Mouse (Mus musculus): ENCODE results near the gene Olfr128.
"Not testable (repeated sequence)": the region's sequence is repeated elsewhere in the genome, so short reads cannot be mapped to it uniquely, and the experiment has no call there.

The Olfr128 gene

DNA sequence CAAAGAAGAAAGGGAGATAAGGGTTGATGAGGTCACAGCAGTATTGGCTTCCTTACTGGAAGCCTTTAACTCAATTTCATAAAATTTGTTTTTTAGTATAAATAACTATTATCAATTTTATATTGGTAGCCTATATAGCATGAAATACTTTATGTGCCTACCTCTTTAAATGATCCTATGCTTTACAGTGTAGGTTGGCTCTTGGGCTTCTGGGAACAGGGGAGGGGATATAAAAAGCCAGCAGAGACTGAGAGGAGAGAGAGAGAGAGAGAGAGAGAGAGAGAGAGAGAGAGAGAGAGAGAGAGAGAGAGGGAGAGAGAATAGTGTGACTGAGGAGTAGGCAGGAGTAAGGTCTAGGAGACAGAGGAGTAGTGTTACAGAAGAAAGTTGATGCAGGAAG, at the start of gene Olfr128:
Gene Olfr128, plus strand, starts transcription at position 301 of the 400 bp plus-strand sequence.
- no peak for DNase-seq

GRCm38 (mm10) chr17:37873830-37874229, 46.5 kb upstream of the Olfr128 start:
- no peak for DNase-seq

DNA sequence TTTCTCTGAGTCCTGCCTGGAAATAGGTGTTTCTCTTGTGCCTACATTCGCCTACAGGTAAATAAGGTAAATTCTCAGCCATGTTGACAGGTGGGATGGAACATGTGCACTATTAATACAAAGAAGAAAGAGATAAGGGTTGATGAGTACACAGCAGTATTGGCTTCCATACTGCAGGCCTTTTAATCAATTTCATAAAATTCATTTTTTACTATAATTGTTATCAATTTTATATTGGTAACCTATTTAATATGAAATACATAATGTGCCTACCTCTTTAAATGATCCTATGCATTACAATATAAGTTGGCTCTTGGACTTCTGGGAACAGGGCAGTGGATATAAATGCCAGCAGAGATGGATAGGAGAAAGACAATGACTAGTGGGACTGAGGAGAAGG, 20.2 kb upstream of the Olfr128 start, which contains the start of gene Olfr127:
Gene Olfr127, plus strand, starts transcription at position 301 of the 400 bp plus-strand sequence.
- DNase-seq, result no peak

GRCm38 (mm10) chr17:37906821-37907220, 13.5 kb upstream of the Olfr128 start:
- DNase-seq, result not testable (repeated sequence)

- DNase-seq, result no peak
These were observed 32.6 kb downstream of the Olfr128 start, which contains the start of gene Olfr761 for GRCm38 (mm10) chr17:37952979-37953378. TSS of gene Olfr761 (minus strand) at chr17:37953079.

DNA sequence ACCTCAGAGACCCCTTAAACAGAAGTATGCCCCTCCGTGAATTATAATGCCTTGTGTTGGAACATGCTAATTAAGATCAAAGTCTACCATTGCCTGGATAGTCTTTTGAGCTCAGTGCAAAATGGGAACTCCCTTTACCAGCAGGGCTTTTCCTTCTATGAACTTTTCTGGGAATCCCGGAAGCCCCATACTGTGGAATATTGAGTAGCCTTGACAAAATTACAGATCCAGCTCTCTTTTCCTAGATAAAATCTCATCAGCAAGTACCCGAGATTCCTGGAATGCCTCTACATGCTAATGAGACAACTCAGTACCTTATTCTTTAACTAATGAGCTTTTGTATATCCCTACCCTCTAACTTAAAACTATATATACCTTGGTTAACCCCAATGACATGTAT, 53.2 kb downstream of the Olfr128 start:
- no peak for DNase-seq
